Mouse (Mus musculus) natural killer cell, adult 2 months (primary cell): ENCODE measurements around the gene Ect2.

Experiments
- DNase-seq, 2 experiments: peaks; one replicate each; pipeline ENCODE4 v3.0.0; 2022; ENCODE audit warnings: low spot score in 2 of 2

The Ect2 gene

DNA sequence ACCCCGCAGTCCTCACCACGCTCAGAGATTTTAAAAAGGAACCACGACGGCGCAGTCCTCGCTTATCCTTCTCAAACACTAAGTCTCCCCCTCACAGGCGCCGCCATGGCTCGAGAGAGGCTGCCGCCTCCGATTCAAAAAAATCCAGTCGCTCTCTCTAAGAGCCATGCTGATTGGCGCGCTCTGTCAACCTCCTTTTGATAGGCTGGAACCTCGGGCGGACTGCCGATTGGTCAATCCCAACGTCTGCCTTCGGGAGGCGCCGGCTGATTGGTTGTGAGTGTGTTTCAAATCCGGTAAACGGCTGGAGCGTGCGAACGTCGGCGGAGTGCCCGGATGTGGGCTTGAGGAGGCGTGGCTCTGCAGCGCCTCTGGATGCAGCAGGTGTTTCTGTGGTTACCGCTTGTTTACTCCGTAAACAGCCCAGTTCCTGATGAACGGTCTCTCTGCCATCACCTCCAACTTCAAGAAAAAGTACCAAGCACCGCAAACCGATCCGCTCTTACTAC lies at the start of gene Ect2:
TSS of gene Ect2 (minus strand) at position 178 of the 509 bp plus-strand sequence.
- peak; percentile 98 to 99 for DNase-seq

DNA sequence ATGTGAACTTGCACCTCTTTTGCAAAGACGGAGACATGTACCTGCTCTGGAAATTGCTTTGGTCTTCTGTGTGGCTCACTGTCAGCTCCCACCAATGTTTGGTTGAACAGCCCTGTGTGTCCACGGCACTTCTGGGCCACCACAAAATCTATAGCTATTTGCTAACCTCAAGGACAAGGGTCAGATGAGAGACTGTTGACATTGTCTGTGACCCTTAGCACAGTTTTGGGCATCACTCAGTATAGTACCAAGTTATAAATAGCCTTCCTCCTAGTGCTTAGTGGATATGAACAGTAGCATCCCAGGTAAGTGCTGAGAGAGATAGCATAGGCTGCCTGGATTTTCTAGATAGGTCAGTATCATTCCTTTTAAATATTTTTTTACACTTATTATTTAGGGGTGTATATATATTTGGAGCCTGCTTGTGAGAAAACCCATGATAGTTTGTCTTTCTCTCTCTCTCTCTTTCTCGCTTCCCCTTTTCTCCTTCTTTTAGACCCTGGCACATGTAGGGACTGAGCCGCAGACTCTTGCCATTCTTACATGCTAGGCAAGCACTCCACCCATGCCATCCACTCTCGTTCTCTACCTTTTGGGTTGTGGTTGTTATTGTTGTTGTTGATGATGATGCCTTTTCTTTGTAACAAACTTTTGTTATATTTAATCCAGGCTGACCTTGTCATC lies 48.2 kb upstream of the Ect2 start:
- DNase-seq, result no peak

DNA sequence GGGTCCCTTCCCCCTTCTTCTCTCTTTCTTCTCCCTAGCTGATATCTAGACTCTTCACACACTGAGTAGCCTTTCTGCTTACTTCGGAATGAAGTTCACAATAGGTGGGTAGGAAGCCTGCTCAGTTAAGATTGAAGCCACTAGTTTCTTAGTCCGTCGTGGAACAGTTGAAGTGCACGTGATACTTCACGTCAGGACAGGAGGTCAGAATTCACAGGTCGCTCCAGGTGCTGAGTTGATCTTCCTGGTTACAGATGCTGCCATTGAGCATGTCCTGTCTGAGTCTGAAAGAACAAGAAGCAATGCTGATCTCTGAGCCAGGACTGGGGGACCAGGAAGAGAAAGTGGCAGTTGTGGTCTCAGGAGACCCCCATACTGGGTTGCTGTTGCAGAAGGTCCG lies 45.4 kb upstream of the Ect2 start:
- no peak for DNase-seq

DNA sequence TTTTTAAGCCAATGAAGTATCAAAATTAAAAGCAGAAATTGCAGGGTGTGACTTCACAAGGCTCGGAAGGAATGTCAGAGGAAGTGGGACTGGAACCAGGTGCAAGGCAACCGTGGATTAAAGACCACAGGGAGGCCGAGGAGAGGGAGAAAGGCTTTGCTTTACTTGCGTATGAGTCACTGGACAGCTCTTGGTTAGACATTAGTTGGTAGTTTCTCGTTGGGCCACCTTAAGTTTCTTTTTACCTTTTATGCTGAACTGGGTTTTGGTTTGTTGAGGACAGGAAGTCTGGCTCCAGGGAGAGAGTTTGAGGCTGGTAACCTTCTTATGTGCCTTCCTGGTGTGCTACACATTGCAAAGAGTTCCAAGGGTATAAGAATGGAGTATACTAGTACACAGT lies 44.1 kb upstream of the Ect2 start:
- DNase-seq, result no peak

DNA sequence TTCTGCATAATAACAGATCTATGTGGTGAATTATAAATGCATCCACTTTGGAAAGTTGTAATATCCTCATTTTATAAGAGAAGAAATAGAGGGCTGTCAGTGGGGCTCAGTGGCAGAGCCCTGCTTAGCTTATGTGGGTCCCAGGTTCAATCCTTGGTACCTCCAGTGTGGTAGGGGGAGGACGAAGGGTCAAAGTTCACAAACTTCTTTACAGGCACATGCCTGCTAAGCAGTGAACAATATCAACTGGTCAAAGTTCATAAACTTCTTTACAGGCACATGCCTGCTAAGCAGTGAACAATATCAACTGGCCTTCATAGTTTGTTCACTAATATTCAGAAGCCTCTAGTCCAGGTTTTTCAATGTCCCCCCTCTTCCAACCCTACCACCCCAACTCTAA lies 42.9 kb upstream of the Ect2 start:
- no peak for DNase-seq

DNA sequence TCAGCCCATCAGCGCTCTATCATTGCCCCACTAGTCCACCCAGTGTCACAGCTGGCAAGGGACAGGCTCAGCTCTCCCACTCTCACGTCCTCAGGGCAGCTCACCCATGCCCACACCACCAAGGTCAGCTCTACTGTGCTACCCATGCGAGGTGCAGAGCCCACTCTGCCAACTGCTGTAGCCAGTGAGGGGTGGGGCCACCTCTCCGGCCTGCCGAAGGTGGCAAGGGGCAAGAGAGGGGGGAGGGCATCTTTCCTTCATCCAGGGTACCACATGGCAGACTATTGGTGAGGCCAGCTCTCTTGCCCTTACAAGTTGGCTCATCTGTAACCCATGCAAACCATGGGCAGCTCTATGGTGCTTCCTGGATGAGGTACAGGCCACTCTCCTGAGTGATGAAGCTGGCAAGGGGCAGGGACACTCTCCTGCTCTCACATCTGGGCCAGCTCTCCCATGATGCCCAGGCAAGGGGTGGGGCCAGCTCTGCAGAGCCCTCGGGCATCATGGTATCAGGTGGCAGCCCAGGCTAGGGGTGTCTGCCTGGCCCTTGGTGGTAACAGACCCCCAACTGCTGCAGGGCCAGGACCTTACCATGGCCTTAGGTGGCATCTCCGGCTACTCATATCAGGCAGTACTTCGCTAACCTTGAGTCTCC lies 42.0 kb upstream of the Ect2 start:
- DNase-seq, result no peak

DNA sequence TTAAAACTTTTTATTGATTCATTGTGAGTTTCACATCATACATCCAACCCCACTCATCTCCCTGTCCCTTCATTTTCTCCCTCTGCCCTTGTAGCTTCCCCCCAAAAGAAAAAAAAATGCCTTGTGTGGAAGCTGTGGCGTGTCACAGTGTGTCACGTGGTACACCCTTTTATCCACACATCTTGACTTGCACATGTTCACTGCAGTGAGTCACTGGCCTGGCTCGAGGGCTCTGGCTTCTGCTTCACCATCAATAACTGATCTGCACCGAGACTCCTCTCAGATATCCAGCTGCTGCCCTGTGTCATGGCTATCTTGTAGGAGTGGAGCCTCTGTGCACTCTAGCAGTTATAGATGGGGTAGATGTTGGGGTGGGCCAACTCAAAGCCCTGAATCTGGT lies 41.5 kb upstream of the Ect2 start:
- no peak for DNase-seq

DNA sequence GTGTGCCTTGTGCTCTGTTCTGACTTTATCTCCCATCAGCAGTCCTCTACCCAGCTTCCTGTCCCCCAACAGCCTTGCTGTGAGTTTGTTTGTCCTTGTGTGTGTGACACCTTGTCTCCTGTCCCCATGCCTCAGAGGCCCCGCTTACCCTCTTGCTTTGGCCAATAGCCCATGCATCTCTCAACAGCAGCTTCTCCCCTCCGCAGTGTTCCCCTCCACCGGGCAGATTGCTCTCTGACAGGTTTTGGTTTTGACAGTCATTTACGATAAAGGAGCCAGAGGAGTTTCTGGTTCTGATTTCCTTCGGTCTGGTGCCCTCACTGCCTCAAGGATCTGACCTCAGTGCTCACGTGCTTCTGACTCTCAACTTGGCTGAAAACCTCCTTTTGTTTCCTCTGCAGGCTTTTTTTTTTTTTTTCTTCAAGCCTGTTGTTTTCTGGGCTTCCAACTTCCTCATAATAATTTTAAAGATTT lies 40.2 kb upstream of the Ect2 start:
- peak; percentile 46 to 74 for DNase-seq

DNA sequence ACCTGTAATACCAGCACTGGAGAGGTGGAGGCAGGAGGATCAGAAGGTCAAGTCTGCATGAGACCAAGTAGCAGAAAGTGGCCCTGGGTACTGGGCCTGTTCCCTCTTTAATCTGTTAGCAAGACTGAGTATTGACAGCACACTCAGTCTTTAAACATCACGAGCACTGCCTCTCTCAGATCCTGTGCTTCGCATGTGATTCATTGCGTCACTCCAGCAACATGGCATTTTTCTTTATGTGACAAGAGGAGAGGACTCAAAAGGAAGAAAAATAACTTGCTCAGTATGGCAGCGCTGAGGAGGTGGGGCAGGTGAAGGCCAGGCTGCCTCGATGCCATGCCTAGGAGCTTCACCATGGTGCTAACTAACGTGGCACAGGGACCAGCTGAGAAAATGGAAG lies 38.2 kb upstream of the Ect2 start:
- DNase-seq, result no peak

DNA sequence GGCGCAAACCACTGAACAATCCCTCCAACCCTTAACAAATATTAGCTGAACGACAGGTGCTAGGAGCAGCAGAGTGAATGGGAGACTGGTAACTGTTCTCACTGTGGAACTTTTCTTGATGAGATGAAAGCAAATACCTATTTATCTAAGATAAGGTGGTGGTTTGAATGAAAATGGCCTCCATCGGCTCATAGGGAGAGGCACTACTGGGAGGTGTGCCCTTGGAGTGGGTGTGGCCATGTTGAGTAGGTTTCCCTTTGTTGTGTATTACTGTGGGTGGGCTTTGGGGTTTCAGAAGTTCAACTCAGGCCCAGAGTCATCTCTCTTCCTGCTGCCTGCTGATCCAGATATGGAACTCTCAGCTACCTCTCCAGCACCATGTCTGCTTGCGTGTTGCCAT lies 37.2 kb upstream of the Ect2 start:
- DNase-seq, result no peak

DNA sequence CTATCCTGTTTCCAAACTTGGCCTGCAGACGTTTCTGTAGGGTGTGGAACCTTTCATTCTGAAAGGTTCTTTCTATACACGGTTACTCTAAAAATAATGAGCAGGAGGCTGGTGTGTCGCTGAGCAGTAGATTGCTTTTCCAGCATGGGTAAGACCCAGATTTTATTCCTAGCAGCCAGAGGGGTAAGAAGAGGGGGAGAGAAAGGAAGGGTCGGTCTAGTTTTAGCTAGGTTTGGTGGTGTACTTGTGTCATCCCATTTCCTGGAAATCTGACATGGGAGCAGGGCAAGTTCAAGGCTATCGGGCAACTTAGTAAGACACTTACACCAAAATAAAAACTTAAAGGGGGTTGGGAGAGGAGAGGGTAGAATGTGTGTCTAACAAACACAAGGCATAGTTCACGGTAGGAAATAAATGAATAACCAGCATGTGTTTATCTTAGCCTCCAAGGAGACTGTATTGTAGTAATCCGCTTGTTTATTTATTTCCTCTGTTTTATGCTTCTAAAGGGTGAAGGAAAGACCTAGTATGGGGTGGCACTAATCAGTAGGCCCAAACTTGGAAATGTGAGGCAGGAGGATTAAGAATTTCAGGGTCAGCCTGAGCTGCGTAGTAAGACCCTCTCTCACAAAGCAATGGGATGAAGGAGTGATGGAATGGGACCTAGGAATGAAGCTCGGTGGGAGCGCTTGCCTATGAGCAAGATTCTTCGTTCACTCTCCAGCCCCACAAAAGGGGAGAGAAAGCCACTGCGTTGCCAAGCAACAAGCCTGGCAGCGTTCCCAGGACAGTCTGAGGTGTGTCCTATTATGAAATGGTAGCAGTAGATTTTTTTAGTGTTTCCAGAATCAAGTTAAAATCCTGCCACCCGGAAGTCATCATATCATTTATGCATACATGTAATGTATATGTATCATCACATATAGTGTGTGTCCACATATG lies 35.9 kb upstream of the Ect2 start:
- DNase-seq, result no peak

DNA sequence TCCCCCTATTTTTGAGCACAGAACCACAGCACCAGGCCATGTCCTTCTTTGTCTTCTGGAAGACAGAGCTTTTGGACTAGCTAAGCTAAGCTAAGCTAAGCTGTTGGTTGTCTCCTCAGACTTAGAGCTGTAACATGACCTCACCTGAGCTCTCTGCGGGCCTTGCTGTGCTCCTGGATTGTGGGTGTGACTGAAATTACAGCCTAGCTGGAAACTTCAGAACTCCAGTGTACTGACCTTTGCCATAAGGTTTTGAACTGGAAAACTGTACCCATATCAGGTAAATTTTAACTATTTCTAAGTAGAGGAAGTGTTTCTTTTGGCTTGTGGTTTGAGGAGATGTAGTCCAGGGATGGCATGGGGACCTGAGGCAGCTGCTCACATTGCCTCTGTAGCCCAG lies 34.7 kb upstream of the Ect2 start:
- DNase-seq, result no peak

DNA sequence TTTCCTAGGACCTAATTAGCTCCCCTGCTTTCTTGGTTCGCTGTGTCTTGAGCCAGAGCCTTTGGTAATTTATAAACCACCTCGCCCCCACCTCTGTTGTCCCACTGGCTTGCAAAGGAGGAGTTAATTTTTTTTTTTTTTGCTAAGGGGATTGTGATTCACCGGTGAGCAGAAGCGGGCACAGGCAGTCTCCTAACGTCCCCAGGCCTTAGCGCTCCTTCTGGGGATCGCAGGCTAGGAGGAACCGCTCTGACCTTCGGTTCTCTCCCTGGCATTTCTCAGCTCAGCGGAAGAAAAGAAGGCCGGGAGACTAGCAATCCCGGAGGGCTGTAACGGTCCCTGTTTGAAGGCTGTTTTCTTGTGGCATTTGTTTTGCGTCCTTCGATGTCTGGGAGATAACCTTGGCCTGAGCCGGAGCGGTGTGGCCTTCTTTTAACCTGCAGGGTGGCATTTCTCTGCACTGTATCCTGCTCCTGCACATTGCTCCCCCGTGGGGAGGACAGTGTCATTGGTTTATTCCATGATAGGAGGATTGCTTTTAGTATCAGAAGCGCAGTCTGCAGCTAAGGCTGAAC lies 30.0 kb upstream of the Ect2 start:
- no peak for DNase-seq

DNA sequence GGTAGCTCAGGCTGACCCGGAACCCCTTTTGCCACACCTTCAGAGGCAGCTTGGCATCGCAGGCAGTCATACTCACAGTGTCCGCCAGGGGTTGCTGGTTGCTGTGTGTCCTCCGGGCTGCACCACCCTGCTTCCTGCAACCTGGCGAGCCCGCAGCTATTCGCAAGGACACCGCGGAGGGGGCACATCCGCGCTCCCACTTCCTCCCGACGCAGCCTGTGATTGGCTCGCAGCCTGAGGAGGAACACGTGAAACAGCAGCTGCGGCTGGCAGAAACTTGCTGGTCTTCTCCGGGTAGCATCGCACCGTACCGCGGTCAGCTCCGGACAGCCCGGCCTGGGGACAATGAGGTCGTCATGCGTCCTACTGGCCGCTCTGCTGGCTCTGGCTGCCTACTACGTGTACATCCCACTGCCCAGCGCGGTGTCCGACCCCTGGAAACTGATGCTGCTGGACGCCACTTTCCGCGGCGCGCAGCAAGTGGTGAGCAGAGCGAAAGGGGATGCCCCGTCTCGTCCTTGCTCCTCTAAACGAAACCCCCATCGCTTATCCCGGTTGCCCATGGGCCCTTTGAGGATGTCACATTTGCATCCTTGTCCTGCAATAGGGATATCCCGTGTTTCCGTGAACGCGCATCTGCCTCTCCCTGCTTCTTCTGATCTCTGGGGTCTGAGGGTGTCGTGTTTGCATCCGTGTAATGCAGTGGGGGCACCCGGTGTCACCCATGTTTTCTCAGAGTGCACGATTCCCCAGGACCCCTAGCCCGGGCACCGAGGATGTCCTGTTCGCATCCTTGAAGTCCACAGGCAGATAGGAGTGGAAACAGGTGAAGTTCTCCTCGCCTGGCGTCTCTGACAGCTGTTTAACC lies 29.3 kb upstream of the Ect2 start, which contains the start of gene Nceh1:
TSS of gene Nceh1 (plus strand) at position 233 of the 868 bp plus-strand sequence.
- peak; percentile 91 to 94 for DNase-seq

DNA sequence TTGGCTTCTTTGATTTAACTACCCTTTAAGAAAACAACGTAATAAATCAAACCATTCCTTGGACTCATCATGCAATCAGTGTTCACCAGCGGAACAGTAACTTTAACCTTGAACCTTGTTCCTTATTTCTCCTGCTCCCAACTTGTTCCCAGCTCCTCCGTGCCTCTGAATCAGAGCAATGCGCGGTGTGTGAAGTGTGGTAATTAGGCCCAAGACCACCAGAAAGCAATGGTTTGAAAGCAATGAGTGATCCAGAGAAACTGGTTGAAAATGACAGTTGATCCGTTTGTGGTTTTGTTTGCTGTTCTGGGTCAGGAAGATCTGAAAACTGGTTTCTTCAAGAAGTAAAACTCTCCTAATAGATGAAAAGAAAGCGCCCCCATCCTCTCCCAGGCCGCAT lies 26.0 kb upstream of the Ect2 start:
- DNase-seq, result no peak

DNA sequence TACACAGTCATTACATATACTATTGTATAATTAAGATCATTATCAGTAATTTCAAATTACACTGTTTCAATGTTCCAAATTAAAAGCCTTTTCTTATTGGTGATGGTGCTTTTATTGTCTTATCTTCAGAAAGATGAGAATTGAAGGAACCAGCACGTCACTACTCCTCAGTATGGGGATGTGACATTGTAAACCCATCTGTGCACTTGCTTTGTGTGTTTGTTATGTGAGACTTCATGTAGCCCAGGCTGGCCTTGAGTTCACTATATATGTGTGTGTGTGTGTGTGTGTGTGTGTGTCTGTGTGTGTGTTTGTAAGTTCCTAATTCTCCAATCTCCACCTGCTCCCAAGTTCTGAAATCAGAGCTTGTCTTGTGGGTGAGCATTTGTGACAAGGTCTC lies 16.6 kb upstream of the Ect2 start:
- DNase-seq, result no peak

DNA sequence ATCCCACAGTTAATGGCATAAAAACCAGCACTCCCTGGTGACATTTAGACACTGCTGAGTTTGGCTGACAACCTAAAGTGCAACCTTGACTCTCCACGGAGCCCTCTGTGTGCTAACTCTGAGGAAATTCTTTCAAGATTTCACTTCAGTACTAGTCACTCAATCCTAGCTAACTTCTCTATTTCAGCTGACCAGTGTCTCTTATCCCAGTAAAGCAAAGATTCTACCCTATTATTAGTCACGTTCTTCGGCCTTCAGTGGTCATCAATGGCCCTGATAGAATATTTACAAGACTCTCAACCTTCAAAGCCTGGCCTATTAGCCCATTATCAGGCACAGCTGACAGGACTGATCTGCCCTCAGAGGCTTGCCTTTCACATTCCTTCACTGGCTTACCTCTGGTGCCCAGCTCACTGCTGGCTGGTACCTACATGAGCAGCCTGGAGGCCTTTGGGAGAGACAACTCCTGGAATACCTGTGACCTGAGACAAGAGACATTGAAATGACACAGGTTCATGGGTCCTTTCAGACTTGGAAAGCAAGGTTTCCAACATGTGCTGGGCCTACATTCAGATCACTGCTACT lies 11.9 kb upstream of the Ect2 start:
- no peak for DNase-seq

DNA sequence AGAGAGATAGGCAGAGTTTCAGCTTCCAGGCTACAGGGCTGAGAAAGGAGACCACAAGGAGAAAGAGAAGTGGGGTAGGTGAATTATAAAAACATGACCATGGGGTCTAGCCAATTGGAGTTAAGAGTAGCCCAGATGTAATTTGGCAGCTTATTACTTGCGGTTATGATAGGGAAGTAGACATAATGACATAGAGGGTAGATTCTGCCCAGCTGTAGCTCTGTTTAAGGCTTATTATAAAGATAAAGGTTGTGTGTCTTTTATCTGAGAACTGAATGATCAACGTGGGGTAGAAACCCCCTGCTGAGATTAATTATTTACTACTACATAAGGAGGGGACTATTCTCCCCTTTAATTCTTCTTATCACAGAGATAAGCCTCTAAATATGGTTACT lies 8.7 kb upstream of the Ect2 start:
- no peak for DNase-seq

DNA sequence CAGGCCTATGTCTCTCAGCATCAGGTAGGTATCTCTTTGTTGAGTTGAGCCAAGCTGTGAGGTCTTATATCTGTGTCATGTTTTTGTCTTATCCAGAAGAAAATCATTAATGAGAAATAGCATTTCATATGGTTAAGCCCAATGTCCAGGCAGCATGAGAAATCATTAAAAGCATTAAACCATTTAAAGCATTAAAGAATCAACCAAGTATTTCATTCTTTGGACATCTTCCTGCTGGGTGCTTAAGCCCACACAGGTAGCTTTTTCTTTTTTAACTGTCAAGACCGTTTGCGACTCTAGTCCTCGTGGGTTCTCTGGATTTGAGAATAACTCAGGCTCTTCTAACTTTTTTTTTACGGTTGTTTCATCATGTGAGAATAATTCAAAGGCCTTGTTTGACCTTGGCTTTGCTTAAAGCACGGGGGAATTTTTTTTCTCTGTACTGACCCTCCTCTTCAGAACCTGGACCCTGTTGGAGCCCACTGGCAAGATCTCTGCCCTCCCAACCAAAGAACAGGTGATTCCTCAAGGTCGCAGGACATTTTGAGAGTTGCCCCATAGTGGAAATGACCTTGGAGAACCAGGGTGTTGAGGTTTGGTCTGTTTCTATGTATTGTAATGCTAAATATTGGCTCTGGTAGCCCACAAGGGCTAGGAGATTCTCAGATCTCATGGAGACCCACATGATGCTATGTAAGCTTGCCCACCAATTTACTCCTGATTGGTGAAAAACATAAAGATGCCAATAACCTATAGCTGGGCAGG lies 8.1 kb upstream of the Ect2 start:
- no peak for DNase-seq

DNA sequence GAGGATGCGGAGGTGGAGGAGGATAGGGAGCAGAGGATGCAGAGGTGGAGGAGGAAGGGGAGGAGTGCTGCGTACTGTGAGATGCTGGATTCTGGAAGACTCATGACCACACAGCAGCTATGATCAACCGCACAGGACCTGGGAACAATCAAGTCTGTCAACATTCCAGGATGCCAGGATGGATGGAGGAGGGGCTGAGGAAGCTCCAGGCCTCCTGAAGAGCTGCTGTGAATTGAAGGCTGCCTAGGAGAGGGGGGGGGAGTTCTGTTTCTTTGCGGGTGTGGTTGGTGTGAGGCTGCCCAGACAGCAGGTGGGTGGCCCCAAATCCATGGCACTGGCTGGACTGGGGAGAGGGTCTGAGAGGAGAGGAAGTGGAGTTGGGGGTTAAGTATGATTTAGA lies 5.2 kb upstream of the Ect2 start:
- no peak for DNase-seq
